Mouse (Mus musculus): ENCODE measurements around the gene Pnmal1.
"Not testable (repeated sequence)": the region's sequence is repeated elsewhere in the genome, so short reads cannot be mapped to it uniquely, and the experiment has no call there.

- not testable (repeated sequence) for TF ChIP-seq USF1 (IDR thresholded peaks at IDR 0.05; ENCODE audit: low read depth); CTCF (IDR thresholded peaks at IDR 0.05; ENCODE audit: control insufficient read depth, insufficient read depth, insufficient read length)
Observed at GRCm38 (mm10) chr7:16953776-16954175, 5.7 kb upstream of the Pnmal1 start.

Data from C2C12 (cell line).